Mouse (Mus musculus) bone marrow macrophage, adult 2 months (primary cell): ENCODE measurements around the gene Kalrn.

ENCODE experiments used
- CTCF ChIP-seq: IDR thresholded peaks from 2 replicates; pipeline ENCODE4 v1.5.1; 2012; ENCODE audit warnings: low read depth, mild to moderate bottlenecking, low read length, moderate library complexity
- POLR2A ChIP-seq: IDR thresholded peaks from 2 replicates; pipeline ENCODE4 v1.6.1; 2012; ENCODE audit warnings: mild to moderate bottlenecking, low read depth, low read length, borderline replicate concordance

DNA sequence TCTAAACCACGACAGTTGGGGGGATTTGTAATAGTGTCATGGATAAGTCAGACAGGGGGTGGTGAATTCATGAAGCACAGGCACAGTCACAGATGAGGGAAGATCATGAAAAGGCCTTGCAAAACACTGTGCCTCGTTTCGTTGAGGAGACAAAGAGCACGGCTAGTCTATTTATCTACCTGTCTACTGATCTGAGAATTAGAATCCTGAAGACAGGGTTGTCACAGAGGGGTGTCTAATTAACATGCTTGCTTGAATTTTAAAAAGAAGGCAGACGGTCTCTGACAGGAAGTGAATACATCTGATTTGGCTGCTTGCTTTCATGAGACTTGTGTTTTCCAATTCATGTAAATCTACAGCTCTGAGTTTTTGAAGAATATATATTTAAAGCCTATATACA is 52.3 kb downstream of the Kalrn start:
- TF ChIP-seq POLR2A (no peak), CTCF (no peak)
